11 mouse cellular contexts compared by ENCODE assay signal in the genomic region with DNA sequence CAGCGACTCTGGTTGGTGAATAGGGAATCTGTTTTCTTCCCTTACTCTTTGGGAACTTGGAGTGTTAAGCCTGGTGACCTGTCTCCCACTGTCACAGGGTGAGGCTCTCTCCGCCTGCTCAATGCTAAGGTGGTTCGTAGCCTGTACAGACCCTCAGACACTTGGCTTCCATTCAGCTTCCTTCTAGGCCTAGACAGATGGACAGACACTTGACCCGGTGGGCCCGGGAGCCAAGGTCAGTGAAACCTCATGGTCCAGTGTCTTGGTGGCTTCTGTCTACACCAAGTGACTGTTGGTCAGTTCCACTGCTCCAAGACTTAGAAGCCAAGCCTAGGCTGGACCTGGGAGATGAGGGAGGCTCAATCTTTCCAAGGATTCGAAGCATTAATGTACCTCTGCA. TPM values are rescaled to one million over a fixed set of nuclear protein-coding genes. Genes with fewer than 3 reads are reported as not detected.
DNase-seq lines count a peak whose midpoint lies in the region; ATAC-seq and TF ChIP-seq lines count a peak whose summit lies in the region.
"Had no signal": no experiment of that assay in that cellular context is flagged by ENCODE, and none has a peak within 500 bp of the region (broad histone marks: within the 10 kb centered on the region; RNA-seq: fewer than 3 reads in every experiment).

No protein-coding gene starts in this region.

- peaks cover 44% of the 10 kb centered on the region for H3K4me1 ChIP-seq in erythroblast, embryonic 14.5 days (ENCODE audit: control insufficient read depth)
- peaks cover 54% of the 10 kb centered on the region for H3K4me1 ChIP-seq in liver, embryonic 15.5 days (replicated peaks)

- 0 out of 2 replicates have a peak overlapping the region, but pooled peaks have one; percentile 55 for H3K9ac ChIP-seq in liver, embryonic 15.5 days
- H3K9ac ChIP-seq: forebrain, embryonic 12.5 days; hindbrain, embryonic 12.5 days had no signal

- no peak for DNase-seq in layer of hippocampus, adult 2 months (ENCODE audit: low spot score in 2 of 2)
- no peak for DNase-seq in layer of hippocampus, adult 8-10 months (ENCODE audit: low spot score in 2 of 2)
- peak; percentile 80 for DNase-seq in adipocyte (ENCODE audit: low spot score)
- DNase-seq in frontal cortex, postnatal 14 days (ENCODE audit: low spot score in 2 of 2) = no peak
- DNase-seq in embryo, embryonic 11 days = no peak

- no peak for ATAC-seq in erythroblast, adult 5-6 weeks (replicated peaks; ENCODE audit: low FRiP score, poor library complexity, severe bottlenecking)
- ATAC-seq in liver, embryonic 15.5 days (ENCODE audit: insufficient read depth) = no peak

- TF ChIP-seq CTCF in layer of hippocampus, adult 2 months (conservative IDR thresholded peaks at IDR 0.05) = no peak

- peak overlapping the region; percentile 91 for H3K4me2 ChIP-seq in liver, embryonic 15.5 days
- H3K4me2 ChIP-seq: forebrain, embryonic 12.5 days; hindbrain, embryonic 12.5 days had no signal

- H3K27ac ChIP-seq in layer of hippocampus, adult 2 months = peak overlapping the region; percentile 95
- H3K27ac ChIP-seq in liver, embryonic 15.5 days (replicated peaks) = no peak overlapping the region
- H3K27ac ChIP-seq: forebrain, embryonic 12.5 days; hindbrain, embryonic 12.5 days had no signal

- H3K4me3 ChIP-seq in erythroblast, embryonic 14.5 days (replicated peaks) = peak overlapping the region; percentile 75
- H3K4me3 ChIP-seq in layer of hippocampus, adult 2 months = peak overlapping the region; percentile 77
- peak overlapping the region; percentile 71 for H3K4me3 ChIP-seq in liver, embryonic 15.5 days (replicated peaks)
- H3K4me3 ChIP-seq: forebrain, embryonic 12.5 days; hindbrain, embryonic 12.5 days had no signal

- H3K27me3 ChIP-seq in erythroblast, embryonic 14.5 days (ENCODE audit: control insufficient read depth) = peaks cover 52% of the 10 kb centered on the region
- peaks cover 56% of the 10 kb centered on the region for H3K27me3 ChIP-seq in liver, embryonic 15.5 days

- 70% methylated on average over 6 of the region's 6 CpGs for WGBS in liver, embryonic 15.5 days (ENCODE audit: insufficient replicate concordance)

- no peaks in the 10 kb centered on the region for H3K9me3 ChIP-seq in erythroblast, embryonic 14.5 days (ENCODE audit: control insufficient read depth, low read length)
- no peaks in the 10 kb centered on the region for H3K9me3 ChIP-seq in liver, embryonic 15.5 days (replicated peaks)

- H3K36me3 ChIP-seq in erythroblast, embryonic 14.5 days (ENCODE audit: control insufficient read depth) = peaks cover 8% of the 10 kb centered on the region
- peaks cover 4% of the 10 kb centered on the region; the same call in 1 of the 2 replicates for H3K36me3 ChIP-seq in liver, embryonic 15.5 days (replicated peaks)
- H3K36me3 ChIP-seq: forebrain, embryonic 12.5 days; hindbrain, embryonic 12.5 days had no signal

RNA-seq across cellular contexts. Expression of a gene that starts 1.8 kb away (rescaled TPM):
- 11.3 and 11.7 TPM in 2 replicates for polyA plus RNA-seq in erythroblast, embryonic 14.5 days (2012)
- 19.6 and 20.8 TPM in 2 replicates for total RNA-seq in erythroblast, adult 5-6 weeks (2015; ENCODE audit: low replicate concordance)
- total RNA-seq in erythroblast, adult 5-6 weeks (2017; ENCODE audit: low replicate concordance) = 23.7 and 52.9 TPM in 2 replicates
- total RNA-seq in layer of hippocampus, adult 2 months (2021) = 10 to 100 TPM; 43.6 to 46.9 TPM
- 10 to 100 TPM; 44.5 to 47.5 (median 46.8) TPM for total RNA-seq in layer of hippocampus, adult 8-10 months (2022)
- polyA plus RNA-seq in liver, embryonic 15.5 days (2015; fragmentation: Nextera tagmentation; extraction: Ambion mirVana) = 17.4 and 18.2 TPM in 2 replicates

RNA-seq across cellular contexts. Expression of a gene that starts 2.7 kb away (rescaled TPM):
- polyA plus RNA-seq in erythroblast, embryonic 14.5 days (2012) = 4.3 and 4.7 TPM in 2 replicates
- total RNA-seq in erythroblast, adult 5-6 weeks (2015; ENCODE audit: low replicate concordance) = 8.8 and 9.0 TPM in 2 replicates
- 7.3 and 14.8 TPM in 2 replicates for total RNA-seq in erythroblast, adult 5-6 weeks (2017; ENCODE audit: low replicate concordance)
- total RNA-seq in layer of hippocampus, adult 2 months (2021) = 10 to 100 TPM; 25.8 to 32.0 TPM
- 10 to 100 TPM; 21.3 to 37.2 (median 25.6) TPM for total RNA-seq in layer of hippocampus, adult 8-10 months (2022)
- polyA plus RNA-seq in liver, embryonic 15.5 days (2015; fragmentation: Nextera tagmentation; extraction: Ambion mirVana) = 13.0 and 14.0 TPM in 2 replicates

RNA-seq across cellular contexts. Expression of a gene that starts 30.1 kb away (rescaled TPM):
- not detected in 2 replicates for polyA plus RNA-seq in erythroblast, embryonic 14.5 days (2012)
- not detected in 2 replicates for total RNA-seq in erythroblast, adult 5-6 weeks (2015; ENCODE audit: low replicate concordance)
- total RNA-seq in erythroblast, adult 5-6 weeks (2017; ENCODE audit: low replicate concordance) = not detected in 2 replicates
- 10 to 100 TPM; 36.5 to 44.2 TPM for total RNA-seq in layer of hippocampus, adult 2 months (2021)
- 10 to 100 TPM; 35.0 to 46.6 (median 40.9) TPM for total RNA-seq in layer of hippocampus, adult 8-10 months (2022)
- 0.63 TPM in 1 of 2 replicates, not detected in the other for polyA plus RNA-seq in liver, embryonic 15.5 days (2015; fragmentation: Nextera tagmentation; extraction: Ambion mirVana)
- total RNA-seq: neutrophil, adult 5-6 weeks had no signal

RNA-seq across cellular contexts. Expression of a gene that starts 59.5 kb away (rescaled TPM):
- polyA plus RNA-seq in erythroblast, embryonic 14.5 days (2012) = 34.4 and 42.6 TPM in 2 replicates
- total RNA-seq in erythroblast, adult 5-6 weeks (2015; ENCODE audit: low replicate concordance) = 134 and 176 TPM in 2 replicates
- total RNA-seq in erythroblast, adult 5-6 weeks (2017; ENCODE audit: low replicate concordance) = 150 and 202 TPM in 2 replicates
- total RNA-seq in layer of hippocampus, adult 2 months (2021) = 100 to 1,000 TPM; 216 to 232 TPM
- total RNA-seq in layer of hippocampus, adult 8-10 months (2022) = 100 to 1,000 TPM; 196 to 224 (median 216) TPM
- polyA plus RNA-seq in liver, embryonic 15.5 days (2015; fragmentation: Nextera tagmentation; extraction: Ambion mirVana) = 187 and 195 TPM in 2 replicates

Comparison
In these comparisons a context has a peak if more than half of its experiments do, and no peak if none do; other contexts are left out.
1. RNA of a gene that starts 30.1 kb away (total RNA-seq): 36.5 to 44.2 TPM in layer of hippocampus, adult 2 months and 35.0 to 46.6 TPM in layer of hippocampus, adult 8-10 months; not detected in erythroblast, adult 5-6 weeks; every median in the first group is over 10 times any median in the second.
2. Peak in every context shown above with its lines, with median percentiles within 50 percentile points of each other: H3K4me3 ChIP-seq.